Mouse (Mus musculus): ENCODE data around the gene Hoga1. TPM values are rescaled to one million over a fixed set of nuclear protein-coding genes. Genes with fewer than 3 reads are reported as not detected.

The Hoga1 gene
- 1 to 10 TPM; 1.3 to 2.2 TPM for total RNA-seq (2021)

DNA sequence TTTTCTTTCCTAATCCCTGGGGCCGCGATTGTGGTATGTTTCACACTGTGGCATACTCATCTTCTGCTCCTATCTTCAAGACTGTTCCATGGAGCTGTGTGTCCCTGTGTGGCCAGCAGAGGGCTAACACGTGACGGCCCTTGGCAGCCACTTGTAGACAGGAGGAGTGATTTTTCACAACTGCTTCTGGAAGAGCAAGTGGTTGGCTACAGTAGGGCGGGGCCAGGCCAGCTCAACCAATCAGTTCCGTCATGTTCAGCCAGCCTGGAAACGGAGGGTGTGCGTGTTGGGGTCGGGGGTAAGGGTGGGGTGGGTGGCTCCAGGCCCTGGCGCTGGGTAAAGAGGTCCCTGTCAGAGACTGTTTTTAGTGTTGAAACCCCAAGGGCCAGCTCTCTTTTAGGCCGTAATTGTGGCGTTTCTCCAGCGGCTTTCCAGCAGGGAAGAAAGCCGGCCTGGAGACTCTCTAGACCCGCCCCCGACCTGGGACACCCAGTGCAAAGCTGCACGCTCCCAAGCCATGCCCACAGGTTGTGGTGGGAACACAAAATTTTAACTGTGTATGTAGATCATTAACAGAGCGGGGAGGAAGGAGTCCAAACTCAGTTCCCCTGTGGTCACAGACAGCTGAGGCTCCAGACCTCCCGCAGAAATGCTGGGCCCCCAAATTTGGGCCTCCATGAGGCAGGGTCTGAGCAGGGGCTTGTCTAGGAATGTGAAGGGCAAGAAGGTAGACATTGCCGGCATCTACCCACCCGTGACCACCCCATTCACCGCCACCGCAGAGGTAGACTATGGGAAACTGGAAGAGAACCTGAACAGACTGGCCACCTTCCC is at the start of gene Hoga1:
TSS of gene Hoga1 (plus strand) at position 342 of the 834 bp plus-strand sequence.
- intact Hi-C loops (cut with DNase I): no loop called here
- peak; percentile 85 to 87 for DNase-seq

GRCm38 (mm10) chr19:41997090-41997489 is 48.3 kb upstream of the Hoga1 start:
- peak in 1 of 2 experiments; percentile 61 for DNase-seq
- intact Hi-C loops (cut with DNase I): no loop called here

- intact Hi-C loops (cut with DNase I): no loop called here
- DNase-seq: peak; percentile 66 to 70
Measured at GRCm38 (mm10) chr19:41998770-41999548, 46.5 kb upstream of the Hoga1 start.

DNA sequence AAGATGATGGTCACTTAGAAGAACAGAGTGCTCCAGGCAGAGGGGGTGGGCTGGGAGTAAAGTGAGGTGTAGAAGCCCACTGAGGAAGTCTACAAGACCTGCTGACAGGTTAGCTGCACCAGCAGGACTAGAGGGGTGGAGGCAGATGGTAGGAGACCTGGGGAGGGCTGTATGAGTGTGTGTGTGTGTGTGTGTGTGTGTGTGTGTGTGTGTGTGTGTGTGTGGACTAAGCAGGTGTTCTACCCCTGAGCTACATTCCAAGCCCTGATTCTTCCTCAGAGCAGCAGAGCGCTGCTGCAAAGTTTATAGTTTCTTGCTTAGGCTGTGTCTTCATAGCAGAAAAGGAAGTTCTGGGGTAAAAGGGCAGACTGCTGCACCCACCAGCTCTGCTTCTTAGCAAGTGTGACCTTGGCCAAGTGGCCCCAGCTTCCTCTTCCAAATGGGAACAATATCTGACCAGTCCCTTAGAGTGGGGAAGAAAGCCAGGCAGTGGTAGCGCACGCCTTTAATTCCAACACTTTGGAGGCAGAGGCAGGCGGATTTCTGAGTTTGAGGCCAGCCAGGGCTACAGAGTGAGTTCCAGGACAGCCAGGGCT is 45.6 kb upstream of the Hoga1 start:
- intact Hi-C loops (cut with DNase I): no loop called here
- DNase-seq: no peak

DNA sequence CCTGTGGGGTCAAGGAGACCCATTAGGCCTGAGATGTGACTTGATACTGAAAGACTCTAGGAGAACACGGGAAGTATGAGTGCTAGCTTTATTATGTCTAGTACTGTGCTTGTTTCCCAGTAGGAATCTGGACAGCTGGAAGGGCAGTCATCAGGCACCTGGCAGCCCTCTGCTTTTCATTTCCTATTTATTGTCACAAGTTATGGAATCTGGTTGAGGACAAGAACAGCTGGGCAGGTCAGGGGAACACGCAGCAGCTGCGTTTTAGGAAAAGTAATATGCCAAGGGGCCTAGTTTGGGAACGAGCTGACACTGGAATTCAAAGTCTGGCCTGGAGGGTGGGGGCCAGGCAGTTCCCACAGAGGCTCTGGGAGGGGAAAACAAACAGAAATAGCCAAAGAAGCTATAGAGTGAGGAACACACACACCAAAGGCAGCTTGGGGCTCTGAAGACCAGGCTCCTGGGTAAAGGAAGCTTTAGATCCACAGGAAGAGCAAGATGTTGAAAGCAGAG is 44.9 kb upstream of the Hoga1 start:
- intact Hi-C loops (cut with DNase I): no loop called here
- peak; percentile 69 to 70 for DNase-seq

DNA sequence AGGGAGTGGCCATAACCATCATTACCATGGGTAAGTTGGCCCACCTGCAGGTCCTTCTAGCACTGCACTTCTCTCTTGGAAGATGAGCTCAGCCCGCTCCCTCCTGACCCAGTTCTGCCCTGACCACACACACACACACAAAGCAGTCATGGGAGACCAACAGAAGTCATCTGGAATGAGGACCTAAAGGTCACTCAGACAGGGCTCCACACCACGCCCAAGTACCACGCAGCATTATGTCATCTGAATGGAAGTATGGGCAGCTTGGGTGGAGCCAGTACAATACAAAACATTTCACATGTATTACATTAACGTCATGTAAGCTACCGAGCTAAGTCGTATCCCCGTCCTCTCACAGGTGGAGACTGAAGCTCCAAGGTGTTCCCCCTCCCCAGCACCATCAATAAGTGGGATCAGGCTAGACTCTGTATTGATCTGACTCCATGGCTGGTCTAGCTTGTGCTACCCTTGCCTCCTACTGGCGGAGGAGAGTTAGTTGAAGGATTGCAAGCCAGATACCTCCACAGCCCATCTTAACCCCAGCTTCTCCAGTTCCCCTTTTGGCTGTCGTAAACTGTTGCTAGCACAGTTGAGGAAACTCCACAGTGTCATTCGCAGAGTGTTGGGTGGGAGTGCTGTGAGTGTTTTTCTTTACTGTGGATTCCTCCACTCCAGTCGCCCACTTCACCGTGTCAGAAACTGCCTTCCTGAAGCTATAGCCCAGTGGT is 44.0 kb upstream of the Hoga1 start:
- DNase-seq: no peak
- intact Hi-C loops (cut with DNase I): no loop called here

- intact Hi-C loops (cut with DNase I): no loop called here
- DNase-seq: peak in 1 of 2 experiments; percentile 22
Measured at GRCm38 (mm10) chr19:42004258-42004657, 41.2 kb upstream of the Hoga1 start.

GRCm38 (mm10) chr19:42005616-42006015 is 39.8 kb upstream of the Hoga1 start:
- intact Hi-C loops (cut with DNase I): no loop called here
- DNase-seq: peak in 1 of 2 experiments; percentile 50

DNA sequence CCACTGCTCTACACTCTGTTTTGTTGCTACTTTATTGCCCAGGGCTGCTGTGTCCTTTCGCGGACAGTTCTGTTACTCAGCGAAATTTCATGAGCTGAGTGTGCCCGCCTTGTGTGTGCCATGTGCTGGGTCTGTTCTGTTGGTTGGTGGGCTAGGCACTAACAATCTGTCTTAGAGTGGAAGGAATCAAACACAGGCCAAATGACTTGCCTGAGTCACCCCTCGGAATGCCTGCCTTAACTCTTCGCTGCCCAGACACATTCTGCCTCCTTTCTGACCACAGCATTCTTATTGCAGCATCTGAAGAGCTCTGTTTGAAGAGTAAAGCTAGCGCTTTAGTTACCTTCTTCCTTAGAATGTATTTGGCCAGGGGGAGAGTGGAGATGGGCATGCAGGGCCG is 38.8 kb upstream of the Hoga1 start:
- intact Hi-C loops (cut with DNase I): no loop called here
- no peak for DNase-seq

- peak in 1 of 2 experiments; percentile 15 for DNase-seq
- intact Hi-C loops (cut with DNase I): no loop called here
Measured at GRCm38 (mm10) chr19:42008586-42008985, 36.8 kb upstream of the Hoga1 start.

- DNase-seq: peak in 1 of 2 experiments; percentile 13
- intact Hi-C loops (cut with DNase I): no loop called here
Measured at GRCm38 (mm10) chr19:42009067-42009466, 36.3 kb upstream of the Hoga1 start.

- intact Hi-C loops (cut with DNase I): no loop called here
Measured at GRCm38 (mm10) chr19:42010436-42010835, 35.0 kb upstream of the Hoga1 start.

DNA sequence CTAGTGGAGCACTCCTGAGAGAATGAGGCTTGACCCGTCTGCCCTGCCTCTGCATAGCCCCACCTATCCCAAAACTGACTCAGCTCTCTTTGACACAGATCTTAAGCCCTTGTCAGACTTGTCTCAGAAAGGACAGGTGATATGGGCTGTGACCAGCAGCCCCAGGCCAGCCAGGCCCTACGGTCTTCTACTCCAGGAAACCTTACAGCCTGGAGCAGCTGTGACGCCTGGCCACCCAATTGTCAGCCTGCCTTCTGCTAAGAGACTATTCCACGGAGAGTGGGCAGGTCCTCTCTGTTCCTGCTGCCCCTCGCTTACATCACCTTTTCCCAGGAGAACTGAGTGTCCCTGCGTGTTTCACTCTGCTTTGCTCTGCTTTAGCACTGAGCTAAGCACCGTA is 34.3 kb upstream of the Hoga1 start:
- DNase-seq: no peak
- intact Hi-C loops (cut with DNase I): no loop called here

More at GRCm38 (mm10) chr19:42010436-42010835, 35.0 kb upstream of the Hoga1 start:
- peak in 1 of 2 experiments; percentile 7 for DNase-seq

DNA sequence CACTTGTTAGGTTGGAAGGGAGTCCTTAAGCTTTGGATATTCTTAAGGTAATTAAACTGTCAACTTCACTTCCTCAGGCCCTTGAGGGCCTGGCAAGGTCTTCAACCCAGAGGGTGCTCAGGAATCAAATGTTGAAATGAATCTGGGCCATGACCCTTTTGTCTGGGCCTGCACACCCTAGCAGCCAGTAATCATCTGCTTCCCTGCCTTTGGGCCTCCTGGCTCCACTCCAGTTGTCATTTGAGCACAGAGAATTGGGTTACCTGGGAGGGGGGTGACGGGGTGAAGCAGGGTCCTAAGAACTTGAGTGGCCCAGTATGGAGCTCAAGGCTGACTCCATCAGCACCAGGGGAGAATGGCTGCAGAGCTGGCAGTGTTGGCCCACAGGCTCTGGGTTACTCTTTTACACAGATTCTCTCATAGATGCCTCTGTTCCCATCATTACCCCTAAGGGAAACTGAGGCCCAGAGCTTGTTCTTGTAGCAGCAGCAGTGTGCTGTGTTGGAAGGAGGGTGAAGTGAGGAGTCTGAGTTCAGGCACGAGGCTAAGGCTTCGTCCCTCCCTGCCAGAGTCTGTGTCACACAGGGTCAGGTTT is 31.1 kb upstream of the Hoga1 start:
- intact Hi-C loops (cut with DNase I): no loop called here
- DNase-seq: no peak

GRCm38 (mm10) chr19:42015001-42015400 is 30.4 kb upstream of the Hoga1 start:
- intact Hi-C loops (cut with DNase I): no loop called here
- no peak for DNase-seq

DNA sequence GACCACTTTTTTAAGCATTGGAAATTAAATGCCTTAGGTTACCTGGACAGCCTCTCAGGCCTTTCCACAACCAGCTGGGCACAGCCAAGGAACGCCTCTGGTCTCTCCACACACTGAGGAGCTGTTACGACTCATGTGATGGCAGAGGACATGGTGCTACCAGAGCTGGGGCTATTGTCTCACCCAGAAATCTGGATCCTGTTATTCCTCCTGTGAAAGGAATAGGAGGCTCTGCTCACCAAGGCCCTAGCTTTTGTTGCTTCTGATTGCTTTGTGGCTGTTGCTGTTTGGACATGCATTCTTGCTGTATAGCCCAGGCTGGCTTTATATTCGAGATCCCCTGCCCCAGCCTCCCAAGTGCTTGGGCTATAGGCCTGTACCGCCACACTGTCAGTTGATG is 29.2 kb upstream of the Hoga1 start:
- no peak for DNase-seq
- intact Hi-C loops (cut with DNase I): no loop called here

- intact Hi-C loops (cut with DNase I): no loop called here
- DNase-seq: peak; percentile 67 to 72
Measured at GRCm38 (mm10) chr19:42016840-42017239, 28.6 kb upstream of the Hoga1 start.

DNA sequence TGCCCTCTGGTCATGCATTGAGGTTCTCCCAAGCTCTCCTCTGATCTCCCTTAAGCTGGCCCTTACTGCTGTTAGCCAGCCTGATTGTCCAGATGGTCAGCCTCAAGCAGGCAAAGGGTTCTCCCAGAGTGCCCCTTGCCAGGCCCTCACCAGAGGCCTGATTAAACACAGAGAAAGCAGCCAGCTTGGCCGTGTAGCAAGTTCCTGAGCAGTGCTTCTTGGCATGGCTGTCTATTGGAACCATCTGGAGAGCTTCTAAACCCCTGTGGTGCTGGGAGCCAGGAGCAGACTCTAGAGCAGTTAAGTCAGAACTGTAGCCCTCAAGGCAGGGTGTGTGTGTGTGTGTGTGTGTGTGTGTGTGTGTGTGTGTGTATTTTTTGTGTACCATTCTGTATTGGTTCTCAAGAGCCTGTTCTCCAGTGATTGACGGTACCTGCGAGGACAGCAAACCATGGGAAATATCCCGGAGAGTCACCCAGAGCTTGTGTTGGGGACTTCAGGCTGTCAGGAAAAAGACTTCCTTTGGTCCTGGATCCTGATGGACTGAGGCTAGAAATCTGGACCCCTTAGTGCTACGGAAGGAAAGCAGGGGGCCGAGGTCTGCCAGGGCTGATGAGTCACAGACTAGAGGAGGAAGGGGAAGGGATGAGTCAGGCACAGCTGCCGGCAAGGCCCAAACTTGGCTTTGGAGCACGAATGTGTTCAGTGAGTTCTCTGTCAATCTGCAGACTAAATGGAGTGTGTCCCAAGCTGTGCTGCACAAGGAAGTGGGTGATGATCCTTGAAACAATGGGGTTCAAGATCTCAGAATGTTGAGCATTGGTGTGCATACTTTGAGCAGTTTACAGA is 27.8 kb upstream of the Hoga1 start:
- intact Hi-C loops (cut with DNase I): no loop called here
- DNase-seq: peak; percentile 84 to 86

DNA sequence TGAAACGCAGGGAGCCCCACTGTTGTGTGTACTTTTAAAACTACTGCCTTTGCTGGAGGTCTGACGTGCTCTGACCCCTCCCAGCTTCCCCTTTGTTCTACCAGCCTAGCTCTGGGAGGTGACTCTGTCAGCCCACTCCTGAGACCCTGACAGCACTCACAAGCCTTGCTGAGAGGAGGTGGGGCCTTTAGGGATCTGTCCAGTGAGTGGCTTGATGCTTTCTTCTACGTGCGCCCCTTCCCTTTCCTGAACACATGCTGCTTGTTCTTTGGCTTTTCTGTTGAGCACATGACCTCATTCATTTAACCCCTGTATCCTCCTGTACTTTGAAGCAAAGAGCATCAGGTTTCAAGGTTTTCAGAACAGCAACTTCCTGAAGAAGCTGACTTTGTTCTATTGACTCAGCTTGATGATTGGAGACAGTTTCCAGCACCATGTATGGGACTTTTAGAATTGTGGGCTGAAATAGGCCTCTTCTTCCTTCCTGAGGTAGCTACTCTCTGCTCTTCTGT is 26.3 kb upstream of the Hoga1 start:
- DNase-seq: no peak
- intact Hi-C loops (cut with DNase I): no loop called here

Data from heart, postnatal 10 days (tissue).